Mouse (Mus musculus) ES-Bruce4 (cell line): Measurements from ENCODE around the gene Srrm2. TPM values are rescaled to one million over a fixed set of nuclear protein-coding genes. Genes with fewer than 3 reads are reported as not detected.
"Not testable (repeated sequence)": the region's sequence is repeated elsewhere in the genome, so short reads cannot be mapped to it uniquely, and the experiment has no call there.

Experiments used
- H3K27ac ChIP-seq: 2 replicates; pipeline ENCODE4 v1.5.1; 2012; ENCODE audit warnings: low read length, inconsistent platforms; ENCODE audit not compliant: insufficient read depth
- H3K27me3 ChIP-seq: 2 replicates; pipeline ENCODE4 v1.6.1; 2012; ENCODE audit warnings: mild to moderate bottlenecking, low read length, inconsistent platforms; ENCODE audit not compliant: control insufficient read depth, poor library complexity, insufficient read depth, severe bottlenecking
- H3K36me3 ChIP-seq: 2 replicates; pipeline ENCODE4 v1.6.1; 2012; ENCODE audit warnings: inconsistent platforms, mild to moderate bottlenecking, low read length, moderate library complexity; ENCODE audit not compliant: control insufficient read depth, poor library complexity, insufficient read depth, severe bottlenecking
- H3K4me1 ChIP-seq: one replicate; pipeline ENCODE4 v1.8.1; 2011; ENCODE audit warnings: low read length; ENCODE audit not compliant: control insufficient read depth, insufficient read depth
- H3K4me3 ChIP-seq: 2 replicates; pipeline ENCODE4 v1.5.1; 2011; ENCODE audit warnings: low read depth, mild to moderate bottlenecking, low read length
- H3K9ac ChIP-seq: 2 replicates; pipeline ENCODE4 v1.6.1; 2012; ENCODE audit warnings: low read depth, mild to moderate bottlenecking, inconsistent platforms; ENCODE audit not compliant: poor library complexity, severe bottlenecking
- H3K9me3 ChIP-seq: replicated peaks from 2 replicates; pipeline ENCODE4 v1.6.1; 2012; ENCODE audit warnings: mild to moderate bottlenecking, low read length, inconsistent platforms; ENCODE audit not compliant: control insufficient read depth, poor library complexity, insufficient read depth, severe bottlenecking
- CTCF ChIP-seq: IDR thresholded peaks from one replicate; pipeline ENCODE4 v1.8.1; 2011; ENCODE audit warnings: low read depth, low read length
- EP300 ChIP-seq: IDR thresholded peaks from 2 replicates; pipeline ENCODE4 v1.6.1; 2011; ENCODE audit warnings: low read depth, low read length; ENCODE audit not compliant: insufficient read depth
- POLR2A ChIP-seq: IDR thresholded peaks from one replicate; pipeline ENCODE4 v1.8.1; 2011; ENCODE audit warnings: low read length; ENCODE audit not compliant: insufficient read depth
- polyA plus RNA-seq: library from polyadenylated mRNA; stranded (reverse); fragments of >200 nt; gene quantifications from 2 replicates; pipeline ENCODE4 v1.2.4, GENCODE M21; 2011; ENCODE audit warnings: low read depth; ENCODE audit not compliant: missing spikeins, insufficient read depth, insufficient read length

Srrm2 gene
- polyA plus RNA-seq, 1 experiment = 560 TPM

DNA sequence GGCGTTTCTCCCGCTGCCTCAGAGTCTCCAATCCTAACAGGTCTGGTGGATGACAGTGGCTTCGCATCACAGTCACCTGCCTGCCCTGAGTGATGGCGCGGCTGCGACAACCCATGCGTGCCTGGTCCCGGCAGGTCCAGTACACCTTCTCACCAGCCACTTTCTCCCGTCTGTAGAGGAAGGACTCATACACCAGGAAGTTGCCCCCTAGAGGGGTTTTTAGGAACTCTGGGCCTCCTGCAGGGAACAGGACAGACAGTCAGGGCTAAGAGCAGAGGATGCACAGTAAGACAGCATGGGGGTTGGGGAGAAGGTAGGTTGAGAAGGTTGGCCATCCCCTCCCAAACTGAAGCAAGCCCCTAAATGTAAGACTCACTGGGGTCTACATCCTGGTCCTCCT lies 30.1 kb upstream of the Srrm2 start:
- Histone ChIP-seq H3K9me3 (no peaks in the 10 kb centered on the region), H3K36me3 (peaks cover 3% of the 10 kb centered on the region; the same call in 1 of the 2 replicates), H3K27ac (no peak overlapping the region), H3K4me1 (peaks cover 7% of the 10 kb centered on the region), H3K9ac (no peak overlapping the region), H3K27me3 (no peaks in the 10 kb centered on the region), H3K4me3 (no peak overlapping the region)
- TF ChIP-seq POLR2A (no peak), CTCF (no peak), EP300 (no peak)

DNA sequence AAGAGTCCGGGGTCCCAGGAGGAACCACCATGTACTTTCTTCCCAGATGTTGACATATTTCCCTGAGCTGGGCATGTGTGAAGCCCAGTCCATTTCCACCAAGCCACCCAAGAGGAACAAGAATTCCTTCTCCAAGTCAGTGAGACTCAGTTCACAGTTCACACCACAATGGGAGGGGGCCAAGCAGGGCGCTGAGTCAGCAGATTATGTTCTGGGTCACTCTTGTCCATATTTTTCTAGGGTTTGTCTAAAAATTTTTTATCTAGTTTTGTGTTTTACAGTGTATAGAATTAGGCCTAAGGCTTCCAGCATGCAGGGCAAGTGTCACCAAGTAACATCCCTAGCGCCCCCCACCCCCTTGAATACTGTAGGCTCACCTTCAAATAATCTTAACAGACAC lies 29.2 kb upstream of the Srrm2 start:
- Histone ChIP-seq H3K27me3 (no peaks in the 10 kb centered on the region), H3K9ac (no peak overlapping the region), H3K27ac (no peak overlapping the region), H3K4me3 (no peak overlapping the region), H3K4me1 (peaks cover 7% of the 10 kb centered on the region), H3K36me3 (peaks cover 3% of the 10 kb centered on the region; the same call in 1 of the 2 replicates), H3K9me3 (no peaks in the 10 kb centered on the region)
- TF ChIP-seq EP300 (no peak), CTCF (no peak), POLR2A (no peak)

DNA sequence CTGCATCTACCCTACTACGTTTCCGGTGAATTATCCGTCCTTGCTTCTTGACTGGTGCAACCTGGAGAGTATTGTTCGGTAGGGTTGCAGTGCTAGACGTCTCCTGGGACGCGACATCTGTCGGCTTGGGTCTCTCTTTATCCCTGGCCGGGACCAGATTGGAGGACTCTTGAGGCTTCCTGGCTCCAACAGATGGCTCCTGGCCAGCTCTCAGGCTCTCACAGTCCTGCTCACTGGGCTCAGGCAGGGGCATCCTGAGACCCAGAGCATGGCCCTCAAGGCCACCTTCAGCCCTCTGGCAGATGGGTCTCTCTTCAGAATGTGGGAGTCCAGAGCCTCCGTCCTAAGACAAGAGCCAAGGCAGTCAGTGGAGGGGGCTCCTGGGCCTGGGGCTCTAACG lies 27.4 kb upstream of the Srrm2 start:
- Histone ChIP-seq H3K9ac (no peak overlapping the region), H3K36me3 (no peaks in the 10 kb centered on the region)
- no peak for TF ChIP-seq POLR2A
- no peak for TF ChIP-seq CTCF
- no peak for TF ChIP-seq EP300

DNA sequence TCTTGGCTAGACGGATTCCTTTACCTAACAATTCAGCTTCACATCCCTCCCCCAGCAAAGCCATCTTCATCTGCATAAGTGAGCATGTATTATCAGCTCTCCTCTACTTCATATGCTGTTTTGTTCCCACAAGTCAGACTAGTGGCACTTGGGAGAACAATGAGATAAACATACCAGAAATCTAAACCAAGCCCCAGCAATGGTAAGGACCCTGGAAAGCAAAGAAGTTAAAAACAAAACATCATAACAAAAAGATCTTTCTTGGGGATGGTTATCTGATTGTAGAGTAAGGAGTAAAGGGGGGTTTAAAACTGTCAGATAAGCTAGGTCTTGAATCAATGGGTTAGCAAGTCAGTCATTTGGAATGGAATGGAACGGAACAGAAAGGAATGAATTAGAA lies 19.8 kb upstream of the Srrm2 start:
- H3K9me3 ChIP-seq = no peaks in the 10 kb centered on the region
- no peak overlapping the region for H3K27ac ChIP-seq
- H3K27me3 ChIP-seq = no peaks in the 10 kb centered on the region
- no peak for TF ChIP-seq CTCF
- no peak for TF ChIP-seq POLR2A
- no peak for TF ChIP-seq EP300
- H3K4me3 ChIP-seq = peak overlapping the region; percentile 82
- no peaks in the 10 kb centered on the region for H3K4me1 ChIP-seq
- H3K9ac ChIP-seq = peak overlapping the region; percentile 77
- H3K36me3 ChIP-seq = no peaks in the 10 kb centered on the region

More for the DNA sequence above, 27.4 kb upstream of the Srrm2 start:
- no peaks in the 10 kb centered on the region for H3K27me3 ChIP-seq
- H3K9me3 ChIP-seq = no peaks in the 10 kb centered on the region
- no peak overlapping the region for H3K4me3 ChIP-seq
- peaks cover 7% of the 10 kb centered on the region for H3K4me1 ChIP-seq
- no peak overlapping the region for H3K27ac ChIP-seq

DNA sequence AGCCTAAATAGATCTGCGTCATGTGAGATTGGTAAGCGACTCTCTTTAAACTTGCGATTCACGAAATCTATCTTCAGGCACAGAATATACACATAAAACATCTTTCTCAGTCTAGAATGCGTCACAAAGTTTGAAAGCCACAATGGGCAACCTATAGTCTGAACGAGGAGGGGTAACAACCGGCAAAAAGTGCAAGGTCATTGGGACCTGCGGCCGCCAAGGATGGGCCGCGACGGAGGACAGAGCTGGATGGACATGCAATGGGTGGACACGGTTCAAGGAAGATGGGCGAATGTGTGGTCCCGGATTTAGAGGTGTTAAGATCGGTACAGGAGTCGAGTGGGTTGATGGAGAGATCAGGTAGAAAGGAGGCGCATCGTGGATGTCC lies 19.4 kb upstream of the Srrm2 start:
- Histone ChIP-seq H3K9ac (peak overlapping the region; percentile 77), H3K27me3 (no peaks in the 10 kb centered on the region), H3K9me3 (no peaks in the 10 kb centered on the region), H3K36me3 (no peaks in the 10 kb centered on the region), H3K4me3 (peak overlapping the region; percentile 82), H3K27ac (no peak overlapping the region), H3K4me1 (no peaks in the 10 kb centered on the region)
- TF ChIP-seq CTCF (no peak), EP300 (no peak), POLR2A (no peak)

DNA sequence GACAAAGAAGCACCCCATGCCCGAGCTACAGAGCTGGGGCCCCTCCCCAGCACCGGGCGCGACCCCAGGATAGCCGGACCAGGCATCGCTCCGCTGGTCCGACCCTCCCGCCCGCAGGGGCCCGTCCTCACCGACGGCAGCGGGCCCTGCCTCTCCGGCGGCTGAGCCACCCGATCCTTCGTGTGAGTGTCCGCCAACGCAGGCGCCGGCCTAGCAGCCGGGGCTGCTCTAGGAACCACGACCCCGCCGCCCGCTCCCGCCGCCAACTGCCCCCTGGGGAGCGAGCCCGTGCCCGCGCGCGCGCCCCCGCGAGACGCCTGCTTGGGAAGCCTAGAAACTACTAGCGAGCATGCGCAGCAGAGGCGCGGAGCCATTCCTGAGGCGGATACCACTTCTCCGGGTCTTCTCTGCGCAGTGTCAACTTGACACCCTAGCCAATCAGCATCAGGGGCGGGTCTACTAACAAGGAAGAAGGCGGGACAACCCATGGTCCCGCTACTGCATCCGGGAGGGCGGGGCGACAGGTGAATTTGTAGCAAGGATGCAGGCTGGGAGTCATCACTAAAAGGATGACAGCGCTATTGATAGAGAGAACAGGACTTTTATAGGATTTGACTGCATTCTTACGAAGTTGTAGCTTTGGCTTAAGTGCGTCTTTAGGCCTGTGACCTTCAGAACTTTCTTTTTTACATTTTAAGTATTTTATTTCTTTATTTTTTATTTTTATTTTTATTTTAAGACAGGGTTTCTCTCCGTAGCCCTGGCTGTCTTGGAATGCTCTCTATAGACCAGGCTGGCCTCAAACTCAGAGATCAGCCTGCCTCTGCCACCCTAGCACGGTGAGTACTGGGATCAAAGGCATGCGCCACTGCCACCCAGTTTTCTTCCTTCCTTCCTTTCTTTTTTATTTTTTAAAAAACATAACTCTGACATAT lies 18.8 kb upstream of the Srrm2 start, which contains the start of gene Flywch1:
TSS of gene Flywch1 (minus strand) at position 319 of the 935 bp plus-strand sequence.
- Histone ChIP-seq H3K27ac (no peak within 1 kb of the TSS), H3K9me3 (no peaks in the 10 kb centered on the region), H3K27me3 (no peaks in the 10 kb centered on the region), H3K4me1 (no peaks in the 10 kb centered on the region), H3K36me3 (no peaks in the 10 kb centered on the region), H3K9ac (peak within 1 kb of the TSS; percentile 77), H3K4me3 (peak within 1 kb of the TSS; percentile 82)
- TF ChIP-seq EP300 = peak; percentile 75; the same call in 1 of the 2 replicates
- TF ChIP-seq CTCF = no peak

DNA sequence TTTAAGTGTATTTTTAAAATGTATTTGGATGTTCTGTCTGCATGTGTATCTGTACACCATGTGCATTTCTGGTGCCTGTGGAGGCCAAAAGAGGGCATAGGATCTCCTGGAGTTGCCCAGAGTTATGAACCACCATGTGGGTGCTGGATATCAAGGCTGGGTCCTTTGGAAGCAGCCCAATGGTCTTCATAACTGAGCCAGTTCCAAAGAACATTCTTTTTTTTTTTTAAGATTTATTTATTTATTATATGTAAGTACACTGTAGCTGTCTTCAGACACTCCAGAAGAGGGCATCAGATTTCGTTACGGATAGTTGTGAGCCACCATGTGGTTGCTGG lies 18.1 kb upstream of the Srrm2 start:
- H3K27ac ChIP-seq, H3K9ac ChIP-seq, H3K4me1 ChIP-seq, H3K9me3 ChIP-seq, H3K27me3 ChIP-seq, H3K36me3 ChIP-seq, H3K4me3 ChIP-seq: not testable (repeated sequence)
